Mouse (Mus musculus): ENCODE measurements around the gene Myo1f.

Myo1f gene

GRCm38 (mm10) chr17:33555223-33555855 is at the start of gene Myo1f:
Gene Myo1f, plus strand, starts transcription at chr17:33555707.
- DNase-seq = no peak

GRCm38 (mm10) chr17:33508386-33508785 is 47.1 kb upstream of the Myo1f start:
- DNase-seq = no peak

GRCm38 (mm10) chr17:33510172-33510571 is 45.3 kb upstream of the Myo1f start:
- DNase-seq = no peak

- no peak for DNase-seq
Observed at GRCm38 (mm10) chr17:33512441-33513415, 42.8 kb upstream of the Myo1f start.

- no peak for DNase-seq
Observed at GRCm38 (mm10) chr17:33513874-33514273, 41.6 kb upstream of the Myo1f start.

- DNase-seq = no peak
Observed at GRCm38 (mm10) chr17:33520366-33520765, 35.1 kb upstream of the Myo1f start.

GRCm38 (mm10) chr17:33523431-33523917 is 32.0 kb upstream of the Myo1f start:
- no peak for DNase-seq

- DNase-seq = peak; percentile 71 to 75
Observed at GRCm38 (mm10) chr17:33523918-33524755, 31.4 kb upstream of the Myo1f start, which contains the start of gene Adamts10. Gene Adamts10, plus strand, starts transcription at chr17:33524204.

- no peak for DNase-seq
Observed at GRCm38 (mm10) chr17:33524806-33525373, 30.6 kb upstream of the Myo1f start.

GRCm38 (mm10) chr17:33526506-33526905 is 29.0 kb upstream of the Myo1f start:
- no peak for DNase-seq

- DNase-seq = peak; percentile 67 to 77
Observed at GRCm38 (mm10) chr17:33539106-33539675, 16.3 kb upstream of the Myo1f start.

GRCm38 (mm10) chr17:33539878-33540277 is 15.6 kb upstream of the Myo1f start:
- peak in 1 of 2 experiments; percentile 36 for DNase-seq

- peak; percentile 93 to 95 for DNase-seq
Observed at GRCm38 (mm10) chr17:33549212-33549611, 6.3 kb upstream of the Myo1f start.

- no peak for DNase-seq
Observed at GRCm38 (mm10) chr17:33550388-33550787, 5.1 kb upstream of the Myo1f start.

GRCm38 (mm10) chr17:33552113-33552512 is 3.4 kb upstream of the Myo1f start:
- DNase-seq = no peak

- no peak for DNase-seq
Observed at GRCm38 (mm10) chr17:33552964-33553363, 2.5 kb upstream of the Myo1f start.

GRCm38 (mm10) chr17:33554536-33554935 is 971 bp upstream of the Myo1f start:
- no peak for DNase-seq

- no peak for DNase-seq
Observed at GRCm38 (mm10) chr17:33557922-33558321, 2.4 kb downstream of the Myo1f start.

GRCm38 (mm10) chr17:33563527-33564076 is 8.1 kb downstream of the Myo1f start:
- no peak for DNase-seq

- no peak for DNase-seq
Observed at GRCm38 (mm10) chr17:33564599-33564998, 9.1 kb downstream of the Myo1f start.

GRCm38 (mm10) chr17:33566182-33566581 is 10.7 kb downstream of the Myo1f start:
- no peak for DNase-seq

- no peak for DNase-seq
Observed at GRCm38 (mm10) chr17:33584061-33584460, 28.6 kb downstream of the Myo1f start.

All from cerebellum, adult 18-20 months (tissue).